Mouse (Mus musculus) retina, embryonic 14.5 days (tissue): ENCODE measurements at regions not wholly inside any gene's neighbourhood (a gene's known extent, or its start where the extent isn't known, plus 50 kb on each side); places are given as distances from the start of the nearest gene placed in this dataset.
"Not testable (repeated sequence)": the region's sequence is repeated elsewhere in the genome, so short reads cannot be mapped to it uniquely, and the experiment has no call there.

Source experiments
- DNase-seq: peaks from one replicate; pipeline ENCODE4 v3.0.0-alpha.2; 2015; ENCODE audit warnings: low spot score

DNA sequence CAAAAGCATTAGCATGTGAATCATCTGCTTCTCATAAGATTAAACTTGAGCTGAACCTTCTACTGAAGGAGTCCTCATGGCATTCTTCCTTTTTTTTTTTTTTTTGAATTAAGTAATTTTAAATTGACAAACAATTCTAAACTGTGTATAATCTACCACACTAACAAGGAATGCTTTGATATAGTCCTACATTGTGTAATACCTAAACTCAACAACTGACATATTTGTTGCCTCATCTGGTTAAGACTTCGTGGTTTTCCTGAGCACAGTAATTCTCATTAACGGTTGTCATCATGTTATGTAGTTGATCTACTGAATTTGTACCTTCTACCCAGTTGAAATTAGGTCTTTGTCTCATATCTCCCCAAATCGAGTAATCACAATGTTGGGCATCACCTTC lies 83.9 kb upstream of the Hcrtr2 start:
- no peak for DNase-seq

- DNase-seq: not testable (repeated sequence)
These were observed 78.4 kb upstream of the Hcrtr2 start for GRCm38 (mm10) chr9:76401897-76402670.

DNA sequence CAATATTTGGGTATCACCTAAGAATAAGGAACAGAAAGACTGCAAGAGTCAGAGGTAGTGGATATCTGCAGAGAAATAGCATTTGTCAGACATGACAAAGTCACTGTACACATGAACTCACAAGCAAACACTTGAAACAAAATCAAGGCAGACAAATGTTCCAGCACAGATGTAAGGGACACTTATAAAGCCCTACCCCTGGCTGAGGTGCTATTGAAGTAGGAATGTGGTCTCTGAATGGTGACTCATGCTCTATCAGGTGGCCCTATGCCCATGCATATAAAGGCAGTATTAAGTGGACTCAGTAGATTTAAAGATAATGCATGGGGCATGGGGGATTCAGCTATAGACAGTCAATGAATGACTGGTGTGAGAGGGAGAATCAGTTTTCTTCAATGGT lies 77.2 kb upstream of the Hcrtr2 start:
- DNase-seq: no peak

DNA sequence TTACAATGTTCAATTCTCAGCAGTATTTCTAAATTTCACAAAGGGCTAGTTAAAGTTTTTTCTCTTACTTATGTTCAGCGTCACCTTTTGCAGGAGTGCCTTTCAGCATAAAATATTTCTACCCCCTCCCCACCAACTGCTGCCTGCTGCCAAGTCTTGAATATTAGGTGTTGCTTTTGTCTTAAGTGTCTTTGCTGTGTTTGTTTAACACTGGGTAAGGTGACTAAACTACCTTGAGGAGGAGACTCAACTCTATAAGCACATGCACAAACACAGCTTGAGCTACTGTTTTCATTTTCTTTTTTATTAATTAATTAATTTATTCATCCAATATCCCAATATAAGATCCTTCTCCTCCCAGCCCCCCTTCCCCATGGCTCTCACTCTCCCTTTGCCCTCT lies 70.1 kb upstream of the Hcrtr2 start:
- DNase-seq: no peak

DNA sequence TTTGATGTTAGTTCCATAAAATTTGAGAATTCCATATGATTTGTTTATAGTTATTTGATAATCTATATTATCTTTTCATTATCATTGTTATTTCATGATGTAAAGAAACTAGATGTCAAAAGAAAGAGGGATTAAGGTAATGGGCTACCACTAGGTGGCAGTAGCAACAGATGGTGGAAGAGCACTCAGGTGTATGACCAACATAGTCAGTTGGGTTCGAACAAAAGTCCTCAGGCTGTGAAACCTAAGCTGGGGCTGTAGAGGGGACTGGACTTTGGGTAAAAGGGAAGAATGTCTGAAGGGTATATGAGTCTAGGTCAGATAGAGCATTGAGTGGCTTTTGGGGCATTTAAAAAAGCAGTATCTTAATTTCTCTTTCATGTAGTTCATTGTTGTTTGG lies 67.2 kb upstream of the Hcrtr2 start:
- peak; percentile 75 for DNase-seq
